Mouse (Mus musculus) spleen, postnatal 10 days (tissue): Measurements from ENCODE around the gene Olfr39.
"Not testable (repeated sequence)": the region's sequence is repeated elsewhere in the genome, so short reads cannot be mapped to it uniquely, and the experiment has no call there.

Source experiments
- DNase-seq, 2 experiments: peaks; one replicate each; pipeline ENCODE4 v3.0.0; 2021 to 2022; ENCODE audit warnings: low spot score in 2 of 2

Olfr39 gene

GRCm38 (mm10) chr9:20282051-20282450 lies at the start of gene Olfr39:
Olfr39 (plus strand) TSS chr9:20282351.
- no peak for DNase-seq

- no peak for DNase-seq
Observed at GRCm38 (mm10) chr9:20236819-20237218, 45.3 kb upstream of the Olfr39 start, which contains the start of gene Olfr872. Olfr872 (plus strand) TSS chr9:20237119.

DNA sequence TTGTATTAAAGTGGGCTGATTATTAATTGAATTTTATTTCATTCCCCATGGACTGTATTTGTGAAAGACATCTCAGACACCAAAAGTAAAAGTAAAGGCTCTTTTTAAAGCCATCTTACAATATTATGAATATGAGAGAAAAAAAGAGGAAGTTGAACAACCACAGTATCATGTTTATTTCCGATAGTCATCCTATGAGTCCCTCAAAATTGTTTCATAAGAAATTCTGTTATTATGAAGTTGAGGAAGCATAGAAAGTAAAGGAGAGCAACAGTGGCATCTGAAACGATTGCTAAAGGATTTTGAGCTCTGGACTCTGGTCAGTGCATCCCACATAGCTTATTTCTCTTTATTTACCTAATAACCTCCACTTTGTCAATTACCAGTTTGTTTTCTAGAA lies 44.8 kb upstream of the Olfr39 start:
- no peak for DNase-seq

DNA sequence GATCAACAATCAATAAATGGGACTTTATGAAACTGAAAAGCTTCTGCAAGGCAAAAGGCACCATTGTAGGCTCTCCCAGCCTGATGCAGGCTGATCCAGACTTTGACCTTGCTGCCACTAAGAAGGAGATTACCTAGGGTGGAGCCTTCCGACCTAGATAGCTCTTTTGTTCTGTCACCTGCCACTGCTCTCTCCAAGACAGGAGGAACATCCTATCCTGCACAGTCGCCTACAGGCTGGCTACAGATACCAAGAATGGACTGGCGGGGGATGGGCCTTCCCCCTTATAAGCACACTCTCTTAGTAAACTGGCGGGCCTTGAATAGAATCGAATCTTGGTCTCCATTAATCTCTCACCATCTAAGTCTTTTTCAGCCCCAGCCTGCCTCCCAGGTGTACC lies 13.4 kb downstream of the Olfr39 start:
- DNase-seq = not testable (repeated sequence)

GRCm38 (mm10) chr9:20298232-20298631 lies 16.1 kb downstream of the Olfr39 start, which contains the start of gene Olfr873:
Olfr873 (plus strand) TSS chr9:20298532.
- no peak for DNase-seq

DNA sequence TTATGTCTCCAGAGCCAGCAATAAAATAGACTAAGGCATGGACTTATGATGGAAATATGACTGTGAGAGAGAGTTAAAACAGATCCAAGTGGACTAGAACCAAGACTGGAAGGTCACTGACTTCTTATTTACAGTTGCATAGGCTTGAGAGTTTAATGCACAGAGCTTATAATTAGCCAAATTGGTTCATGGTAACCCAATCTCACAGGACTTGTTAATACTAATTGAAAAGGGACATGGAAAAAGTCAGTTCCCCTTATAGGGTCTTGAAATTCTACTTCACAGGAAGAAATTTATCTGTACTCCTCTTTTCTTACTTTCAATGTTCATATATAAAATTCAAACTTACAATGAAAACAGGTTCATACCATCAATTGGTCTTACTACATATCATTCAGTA lies 53.8 kb downstream of the Olfr39 start, which contains the start of gene Olfr18:
Gene Olfr18 (minus strand): TSS at position 101 of the 400 bp plus-strand sequence.
- no peak for DNase-seq
